Mouse (Mus musculus): ENCODE results near the gene Zkscan14. TPM values are rescaled to one million over a fixed set of nuclear protein-coding genes. Genes with fewer than 3 reads are reported as not detected.
A peak's percentile ranks its signal among the peaks of the same experiment; 100 is the strongest.

The Zkscan14 gene
- polyA plus RNA-seq, 1 experiment = 3.9 TPM

GRCm38 (mm10) chr5:145226453-145226852 lies 24.8 kb upstream of the Zkscan14 start:
- no peak overlapping the region for H3K4me3 ChIP-seq (ENCODE audit: insufficient read depth, low read depth, low read length)
- no peak overlapping the region for H3K27ac ChIP-seq (ENCODE audit: insufficient read depth, low read depth, low read length)
- no peaks in the 10 kb centered on the region for H3K36me3 ChIP-seq (ENCODE audit: control insufficient read depth, insufficient read depth, low read length)
- no peaks in the 10 kb centered on the region for H3K27me3 ChIP-seq (replicated peaks; ENCODE audit: control insufficient read depth, insufficient read depth, low read length)
- no peak for TF ChIP-seq CTCF (conservative IDR thresholded peaks at IDR 0.05; ENCODE audit: insufficient read depth, insufficient read length, low read depth, low read length)
- TF ChIP-seq POLR2A (IDR thresholded peaks at IDR 0.05; ENCODE audit: low read depth, low read length) = no peak
- peak; percentile 48 for DNase-seq
- 49% methylated on average over 2 of the region's 2 CpGs for WGBS
- peaks cover 11% of the 10 kb centered on the region; the same call in 1 of the 2 replicates for H3K4me1 ChIP-seq (ENCODE audit: control insufficient read depth, insufficient read depth, low read length)

GRCm38 (mm10) chr5:145223395-145223794 lies 21.7 kb upstream of the Zkscan14 start:
- no peak for DNase-seq
- H3K27ac ChIP-seq (ENCODE audit: insufficient read depth, low read depth, low read length) = no peak overlapping the region
- WGBS = 78% methylated on average over 12 of the region's 12 CpGs
- no peaks in the 10 kb centered on the region for H3K27me3 ChIP-seq (replicated peaks; ENCODE audit: control insufficient read depth, insufficient read depth, low read length)
- TF ChIP-seq CTCF (conservative IDR thresholded peaks at IDR 0.05; ENCODE audit: insufficient read depth, insufficient read length, low read depth, low read length) (no peak), POLR2A (IDR thresholded peaks at IDR 0.05; ENCODE audit: low read depth, low read length) (no peak)
- peaks cover 1% of the 10 kb centered on the region; the same call in 1 of the 2 replicates for H3K36me3 ChIP-seq (ENCODE audit: control insufficient read depth, insufficient read depth, low read length)
- H3K4me3 ChIP-seq (ENCODE audit: insufficient read depth, low read depth, low read length) = no peak overlapping the region
- H3K4me1 ChIP-seq (ENCODE audit: control insufficient read depth, insufficient read depth, low read length) = peaks cover 12% of the 10 kb centered on the region; the same call in 1 of the 2 replicates

- WGBS = 89% methylated on average over 5 of the region's 5 CpGs
- H3K4me1 ChIP-seq (ENCODE audit: control insufficient read depth, insufficient read depth, low read length) = peaks cover 12% of the 10 kb centered on the region; the same call in 1 of the 2 replicates
- TF ChIP-seq CTCF (conservative IDR thresholded peaks at IDR 0.05; ENCODE audit: insufficient read depth, insufficient read length, low read depth, low read length) = no peak
- no peak for TF ChIP-seq POLR2A (IDR thresholded peaks at IDR 0.05; ENCODE audit: low read depth, low read length)
- H3K27me3 ChIP-seq (replicated peaks; ENCODE audit: control insufficient read depth, insufficient read depth, low read length) = no peaks in the 10 kb centered on the region
- DNase-seq = no peak
- H3K4me3 ChIP-seq (ENCODE audit: insufficient read depth, low read depth, low read length) = no peak overlapping the region
- peaks cover 1% of the 10 kb centered on the region; the same call in 1 of the 2 replicates for H3K36me3 ChIP-seq (ENCODE audit: control insufficient read depth, insufficient read depth, low read length)
- no peak overlapping the region for H3K27ac ChIP-seq (ENCODE audit: insufficient read depth, low read depth, low read length)
Observed at GRCm38 (mm10) chr5:145222840-145223239, 21.2 kb upstream of the Zkscan14 start.

- WGBS = 73% methylated on average over 8 of the region's 8 CpGs
Observed at GRCm38 (mm10) chr5:145219981-145220380, 18.3 kb upstream of the Zkscan14 start.

GRCm38 (mm10) chr5:145218671-145219070 lies 17.0 kb upstream of the Zkscan14 start:
- TF ChIP-seq POLR2A (IDR thresholded peaks at IDR 0.05; ENCODE audit: low read depth, low read length) (no peak), CTCF (conservative IDR thresholded peaks at IDR 0.05; ENCODE audit: insufficient read depth, insufficient read length, low read depth, low read length) (no peak)
- 95% methylated on average over 20 of the region's 20 CpGs for WGBS
- no peaks in the 10 kb centered on the region for H3K27me3 ChIP-seq (replicated peaks; ENCODE audit: control insufficient read depth, insufficient read depth, low read length)
- no peak overlapping the region for H3K27ac ChIP-seq (ENCODE audit: insufficient read depth, low read depth, low read length)
- peaks cover 1% of the 10 kb centered on the region; the same call in 1 of the 2 replicates for H3K36me3 ChIP-seq (ENCODE audit: control insufficient read depth, insufficient read depth, low read length)
- no peak overlapping the region for H3K4me3 ChIP-seq (ENCODE audit: insufficient read depth, low read depth, low read length)
- H3K4me1 ChIP-seq (ENCODE audit: control insufficient read depth, insufficient read depth, low read length) = peaks cover 5% of the 10 kb centered on the region; the same call in 1 of the 2 replicates
- DNase-seq = no peak

More at GRCm38 (mm10) chr5:145219981-145220380, 18.3 kb upstream of the Zkscan14 start:
- peaks cover 5% of the 10 kb centered on the region; the same call in 1 of the 2 replicates for H3K4me1 ChIP-seq (ENCODE audit: control insufficient read depth, insufficient read depth, low read length)
- peaks cover 1% of the 10 kb centered on the region; the same call in 1 of the 2 replicates for H3K36me3 ChIP-seq (ENCODE audit: control insufficient read depth, insufficient read depth, low read length)
- H3K4me3 ChIP-seq (ENCODE audit: insufficient read depth, low read depth, low read length) = no peak overlapping the region
- TF ChIP-seq POLR2A (IDR thresholded peaks at IDR 0.05; ENCODE audit: low read depth, low read length) (no peak), CTCF (conservative IDR thresholded peaks at IDR 0.05; ENCODE audit: insufficient read depth, insufficient read length, low read depth, low read length) (0 out of 2 replicates have a peak, but pooled peaks have one; percentile 18)
- H3K27me3 ChIP-seq (replicated peaks; ENCODE audit: control insufficient read depth, insufficient read depth, low read length) = no peaks in the 10 kb centered on the region
- H3K27ac ChIP-seq (ENCODE audit: insufficient read depth, low read depth, low read length) = peak overlapping the region; percentile 17; the same call in 1 of the 2 replicates
- DNase-seq = peak; percentile 91

- H3K4me3 ChIP-seq (ENCODE audit: insufficient read depth, low read depth, low read length) = no peak overlapping the region
- peaks cover 5% of the 10 kb centered on the region; the same call in 1 of the 2 replicates for H3K4me1 ChIP-seq (ENCODE audit: control insufficient read depth, insufficient read depth, low read length)
- H3K27me3 ChIP-seq (replicated peaks; ENCODE audit: control insufficient read depth, insufficient read depth, low read length) = no peaks in the 10 kb centered on the region
- WGBS = 81% methylated on average over 21 of the region's 21 CpGs
- no peak overlapping the region for H3K27ac ChIP-seq (ENCODE audit: insufficient read depth, low read depth, low read length)
- H3K36me3 ChIP-seq (ENCODE audit: control insufficient read depth, insufficient read depth, low read length) = peaks cover 1% of the 10 kb centered on the region; the same call in 1 of the 2 replicates
- TF ChIP-seq POLR2A (IDR thresholded peaks at IDR 0.05; ENCODE audit: low read depth, low read length) = no peak
- TF ChIP-seq CTCF (conservative IDR thresholded peaks at IDR 0.05; ENCODE audit: insufficient read depth, insufficient read length, low read depth, low read length) = no peak
- DNase-seq = peak; percentile 77
Observed at GRCm38 (mm10) chr5:145218206-145218605, 16.5 kb upstream of the Zkscan14 start.

- Histone ChIP-seq H3K36me3 (ENCODE audit: control insufficient read depth, insufficient read depth, low read length) (peaks cover 1% of the 10 kb centered on the region; the same call in 1 of the 2 replicates), H3K4me3 (ENCODE audit: insufficient read depth, low read depth, low read length) (no peak overlapping the region), H3K27ac (ENCODE audit: insufficient read depth, low read depth, low read length) (no peak overlapping the region), H3K4me1 (ENCODE audit: control insufficient read depth, insufficient read depth, low read length) (peaks cover 5% of the 10 kb centered on the region; the same call in 1 of the 2 replicates), H3K27me3 (replicated peaks; ENCODE audit: control insufficient read depth, insufficient read depth, low read length) (no peaks in the 10 kb centered on the region)
- no peak for DNase-seq
- TF ChIP-seq POLR2A (IDR thresholded peaks at IDR 0.05; ENCODE audit: low read depth, low read length) (no peak), CTCF (conservative IDR thresholded peaks at IDR 0.05; ENCODE audit: insufficient read depth, insufficient read length, low read depth, low read length) (no peak)
- WGBS = 88% methylated on average over 6 of the region's 6 CpGs
Observed at GRCm38 (mm10) chr5:145217746-145218145, 16.1 kb upstream of the Zkscan14 start.

Measured in kidney, adult 2 months (tissue).